9 mouse cellular contexts compared by ENCODE assay signal in genomic region chr11:3910513-3911310, GRCm38 (mm10). TPM values are rescaled to one million over a fixed set of nuclear protein-coding genes. Genes with fewer than 3 reads are reported as not detected.
A peak's percentile ranks its signal among the peaks of the same experiment; 100 is the strongest.
DNase-seq lines count a peak whose midpoint lies in the region; ATAC-seq and TF ChIP-seq lines count a peak whose summit lies in the region.
"Had no signal": no experiment of that assay in that cellular context is flagged by ENCODE, and none has a peak within 500 bp of the region (broad histone marks: within the 10 kb centered on the region; RNA-seq: fewer than 3 reads in every experiment).

No protein-coding gene starts in this region.

- H3K9ac ChIP-seq in embryonic facial prominence, embryonic 13.5 days, result 0 out of 2 replicates have a peak overlapping the region, but pooled peaks have one; percentile 40
- H3K9ac ChIP-seq in midbrain, postnatal 0 days (replicated peaks; ENCODE audit: low read length, poor library complexity, severe bottlenecking), result peak overlapping the region; percentile 30; the same call in 1 of the 2 replicates
- H3K9ac ChIP-seq: limb, embryonic 12.5 days had no signal

- ATAC-seq in embryonic facial prominence, embryonic 13.5 days (ENCODE audit: insufficient number of reproducible peaks, insufficient read depth, low FRiP score, low TSS enrichment, low read depth), result no peak
- 0 out of 2 replicates have a peak, but pooled peaks have one; percentile 7 for ATAC-seq in granulocyte monocyte progenitor cell, adult 5-6 weeks (replicated peaks; ENCODE audit: poor library complexity, severe bottlenecking)
- no peak for ATAC-seq in midbrain, postnatal 0 days (ENCODE audit: low FRiP score)
- no peak for ATAC-seq in erythroblast, adult 5-6 weeks (replicated peaks; ENCODE audit: low FRiP score, poor library complexity, severe bottlenecking)

- H3K4me2 ChIP-seq in embryonic facial prominence, embryonic 13.5 days, result peak overlapping the region; percentile 91
- peak overlapping the region; percentile 95 for H3K4me2 ChIP-seq in midbrain, postnatal 0 days (ENCODE audit: low read depth, low read length, poor library complexity, severe bottlenecking)
- H3K4me2 ChIP-seq: limb, embryonic 12.5 days had no signal

- H3K27ac ChIP-seq in left cerebral cortex, adult 2 months, result peak overlapping the region; percentile 69
- H3K27ac ChIP-seq in embryonic facial prominence, embryonic 13.5 days, result no peak overlapping the region
- H3K27ac ChIP-seq in midbrain, postnatal 0 days (ENCODE audit: low read depth, low read length), result no peak overlapping the region
- H3K27ac ChIP-seq: limb, embryonic 12.5 days had no signal

- no peaks in the 10 kb centered on the region for H3K9me3 ChIP-seq in embryonic facial prominence, embryonic 13.5 days
- H3K9me3 ChIP-seq in midbrain, postnatal 0 days (ENCODE audit: low read length), result no peaks in the 10 kb centered on the region
- H3K9me3 ChIP-seq: limb, embryonic 12.5 days had no signal

- H3K4me1 ChIP-seq in embryonic facial prominence, embryonic 13.5 days, result peaks cover 49% of the 10 kb centered on the region
- peaks cover 32% of the 10 kb centered on the region for H3K4me1 ChIP-seq in midbrain, postnatal 0 days (ENCODE audit: insufficient read depth, low read length)

- intact Hi-C loops in left cerebral cortex, adult 2 months (cut with DNase I), result loop anchor here (5.0 kb wide), 1 partner anchor 198 kb away; no protein-coding TSS in a partner anchor

- H3K36me3 ChIP-seq in embryonic facial prominence, embryonic 13.5 days, result peaks cover 16% of the 10 kb centered on the region
- peaks cover 15% of the 10 kb centered on the region; the same call in 1 of the 2 replicates for H3K36me3 ChIP-seq in midbrain, postnatal 0 days (ENCODE audit: insufficient read depth, low read length)
- H3K36me3 ChIP-seq: limb, embryonic 12.5 days had no signal

- peaks cover 13% of the 10 kb centered on the region for H3K27me3 ChIP-seq in embryonic facial prominence, embryonic 13.5 days
- no peaks in the 10 kb centered on the region for H3K27me3 ChIP-seq in midbrain, postnatal 0 days (ENCODE audit: insufficient read depth, low read length)

- peak; percentile 25 for TF ChIP-seq CTCF in left cerebral cortex, adult 2 months (IDR thresholded peaks at IDR 0.05)
- TF ChIP-seq CTCF in midbrain, postnatal 0 days (IDR thresholded peaks at IDR 0.05), result peak; percentile 31

- WGBS in embryonic facial prominence, embryonic 13.5 days, result 53% methylated on average over 5 of the region's 5 CpGs
- WGBS in midbrain, postnatal 0 days, result 60% methylated on average over 5 of the region's 5 CpGs

- no peak for DNase-seq in left cerebral cortex, adult 2 months (ENCODE audit: extremely low spot score in 1 of 2, low spot score in 2 of 2)
- DNase-seq in left cerebral cortex, adult 11 months (ENCODE audit: low spot score), result no peak
- DNase-seq in midbrain, postnatal 0 days (ENCODE audit: low spot score), result no peak
- no peak for DNase-seq in c-Kit-positive CD71-positive TER-119-positive erythroid progenitor cells, embryonic 14.5 days (ENCODE audit: low spot score)
- no peak for DNase-seq in frontal cortex, postnatal 10 days (ENCODE audit: low spot score in 2 of 2)

- peak overlapping the region; percentile 77 for H3K4me3 ChIP-seq in left cerebral cortex, adult 2 months
- 0 out of 2 replicates have a peak overlapping the region, but pooled peaks have one; percentile 2 for H3K4me3 ChIP-seq in embryonic facial prominence, embryonic 13.5 days
- peak overlapping the region; percentile 56 for H3K4me3 ChIP-seq in midbrain, postnatal 0 days (ENCODE audit: low read depth, low read length)
- H3K4me3 ChIP-seq: limb, embryonic 12.5 days had no signal

RNA-seq across cellular contexts. Expression of gene Slc35e4, which starts 3.8 kb away (rescaled TPM):
- total RNA-seq in left cerebral cortex, adult 2 months (2021), result 10 to 100 TPM; 19.1 to 20.9 TPM
- polyA plus RNA-seq in embryonic facial prominence, embryonic 13.5 days (2015; fragmentation: Nextera tagmentation; extraction: Ambion mirVana), result 7.7 and 8.6 TPM in 2 replicates
- 1.2 and 2.1 TPM in 2 replicates for total RNA-seq in granulocyte monocyte progenitor cell, adult 5-6 weeks (2014; fragmentation: Nextera tagmentation)
- 2.4 and 2.8 TPM in 2 replicates for total RNA-seq in granulocyte monocyte progenitor cell, adult 5-6 weeks (2017)
- 48.2 and 56.5 TPM in 2 replicates for total RNA-seq in midbrain, postnatal 0 days (2014; rRNA removed)
- polyA plus RNA-seq in midbrain, postnatal 0 days (2015; fragmentation: Nextera tagmentation; extraction: Ambion mirVana), result 27.3 and 27.4 TPM in 2 replicates
- total RNA-seq in erythroblast, adult 5-6 weeks (2015; ENCODE audit: low replicate concordance), result 0.38 and 0.63 TPM in 2 replicates
- not detected in 2 replicates for total RNA-seq in erythroblast, adult 5-6 weeks (2017; ENCODE audit: low replicate concordance)

RNA-seq across cellular contexts. Expression of gene Dusp18, which starts 15.7 kb away (rescaled TPM):
- 10 to 100 TPM; 23.1 to 24.9 TPM for total RNA-seq in left cerebral cortex, adult 2 months (2021)
- polyA plus RNA-seq in embryonic facial prominence, embryonic 13.5 days (2015; fragmentation: Nextera tagmentation; extraction: Ambion mirVana), result 8.7 and 9.2 TPM in 2 replicates
- total RNA-seq in granulocyte monocyte progenitor cell, adult 5-6 weeks (2014; fragmentation: Nextera tagmentation), result 0.39 and 1.7 TPM in 2 replicates
- total RNA-seq in granulocyte monocyte progenitor cell, adult 5-6 weeks (2017), result 0.60 and 0.67 TPM in 2 replicates
- total RNA-seq in midbrain, postnatal 0 days (2014; rRNA removed), result 20.7 and 23.7 TPM in 2 replicates
- 20.5 and 24.1 TPM in 2 replicates for polyA plus RNA-seq in midbrain, postnatal 0 days (2015; fragmentation: Nextera tagmentation; extraction: Ambion mirVana)
- total RNA-seq in erythroblast, adult 5-6 weeks (2015; ENCODE audit: low replicate concordance), result not detected in 2 replicates
- total RNA-seq in erythroblast, adult 5-6 weeks (2017; ENCODE audit: low replicate concordance), result 0.09 TPM in 1 of 2 replicates, not detected in the other

RNA-seq across cellular contexts. Expression of gene 4921536K21Rik, which starts 15.8 kb away (rescaled TPM):
- under 1 TPM; 0.54 to 0.61 TPM for total RNA-seq in left cerebral cortex, adult 2 months (2021)
- polyA plus RNA-seq in embryonic facial prominence, embryonic 13.5 days (2015; fragmentation: Nextera tagmentation; extraction: Ambion mirVana), result 0.20 TPM in 1 of 2 replicates, not detected in the other
- not detected in 2 replicates for total RNA-seq in granulocyte monocyte progenitor cell, adult 5-6 weeks (2014; fragmentation: Nextera tagmentation)
- not detected in 2 replicates for total RNA-seq in granulocyte monocyte progenitor cell, adult 5-6 weeks (2017)
- 0.49 and 0.61 TPM in 2 replicates for total RNA-seq in midbrain, postnatal 0 days (2014; rRNA removed)
- polyA plus RNA-seq in midbrain, postnatal 0 days (2015; fragmentation: Nextera tagmentation; extraction: Ambion mirVana), result 0.28 and 0.41 TPM in 2 replicates
- not detected in 2 replicates for total RNA-seq in erythroblast, adult 5-6 weeks (2015; ENCODE audit: low replicate concordance)
- total RNA-seq in erythroblast, adult 5-6 weeks (2017; ENCODE audit: low replicate concordance), result not detected in 2 replicates

RNA-seq across cellular contexts. Expression of gene Tcn2, which starts 21.2 kb away (rescaled TPM):
- 10 to 100 TPM; 17.1 to 20.7 TPM for total RNA-seq in left cerebral cortex, adult 2 months (2021)
- polyA plus RNA-seq in embryonic facial prominence, embryonic 13.5 days (2015; fragmentation: Nextera tagmentation; extraction: Ambion mirVana), result 38.9 and 42.1 TPM in 2 replicates
- total RNA-seq in granulocyte monocyte progenitor cell, adult 5-6 weeks (2014; fragmentation: Nextera tagmentation), result 69.5 and 77.3 TPM in 2 replicates
- total RNA-seq in granulocyte monocyte progenitor cell, adult 5-6 weeks (2017), result 46.0 and 51.7 TPM in 2 replicates
- 20.9 and 28.8 TPM in 2 replicates for total RNA-seq in midbrain, postnatal 0 days (2014; rRNA removed)
- polyA plus RNA-seq in midbrain, postnatal 0 days (2015; fragmentation: Nextera tagmentation; extraction: Ambion mirVana), result 22.0 and 27.0 TPM in 2 replicates
- total RNA-seq in erythroblast, adult 5-6 weeks (2015; ENCODE audit: low replicate concordance), result 33.4 and 50.3 TPM in 2 replicates
- 12.0 and 20.8 TPM in 2 replicates for total RNA-seq in erythroblast, adult 5-6 weeks (2017; ENCODE audit: low replicate concordance)

RNA-seq across cellular contexts. Expression of gene Osbp2, which starts 47.0 kb away (rescaled TPM):
- 100 to 1,000 TPM; 141 to 149 TPM for total RNA-seq in left cerebral cortex, adult 2 months (2021)
- 1.7 and 3.0 TPM in 2 replicates for polyA plus RNA-seq in embryonic facial prominence, embryonic 13.5 days (2015; fragmentation: Nextera tagmentation; extraction: Ambion mirVana)
- 0.19 TPM in 1 of 2 replicates, not detected in the other for total RNA-seq in granulocyte monocyte progenitor cell, adult 5-6 weeks (2014; fragmentation: Nextera tagmentation)
- total RNA-seq in granulocyte monocyte progenitor cell, adult 5-6 weeks (2017), result not detected in 2 replicates
- 67.2 and 96.0 TPM in 2 replicates for total RNA-seq in midbrain, postnatal 0 days (2014; rRNA removed)
- 51.8 and 52.5 TPM in 2 replicates for polyA plus RNA-seq in midbrain, postnatal 0 days (2015; fragmentation: Nextera tagmentation; extraction: Ambion mirVana)
- total RNA-seq in erythroblast, adult 5-6 weeks (2015; ENCODE audit: low replicate concordance), result not detected in 2 replicates
- not detected in 2 replicates for total RNA-seq in erythroblast, adult 5-6 weeks (2017; ENCODE audit: low replicate concordance)

Comparison
In these comparisons a context has a peak if more than half of its experiments do, and no peak if none do; other contexts are left out.
1. H3K4me3 ChIP-seq: peak in every context shown above with its lines; median percentile 77 in left cerebral cortex, adult 2 months; 56 in midbrain, postnatal 0 days; 2 in embryonic facial prominence, embryonic 13.5 days.
2. RNA of gene Slc35e4, which starts 3.8 kb away (total RNA-seq): 48.2 to 56.5 TPM in midbrain, postnatal 0 days and 19.1 to 20.9 TPM in left cerebral cortex, adult 2 months; 1.2 to 2.8 TPM in granulocyte monocyte progenitor cell, adult 5-6 weeks and 0.38 to 0.63 TPM in erythroblast, adult 5-6 weeks; every median in the first group is over 4 times any median in the second.